Mouse (Mus musculus) telencephalon, adult 2 months (tissue): ENCODE measurements around the gene Snx4.
A peak's percentile ranks its signal among the peaks of the same experiment; 100 is the strongest.

Experiments
- DNase-seq: peaks from one replicate; pipeline ENCODE4 v3.0.0-alpha.2; 2011; ENCODE audit warnings: low read depth, low spot score

Snx4 gene

DNA sequence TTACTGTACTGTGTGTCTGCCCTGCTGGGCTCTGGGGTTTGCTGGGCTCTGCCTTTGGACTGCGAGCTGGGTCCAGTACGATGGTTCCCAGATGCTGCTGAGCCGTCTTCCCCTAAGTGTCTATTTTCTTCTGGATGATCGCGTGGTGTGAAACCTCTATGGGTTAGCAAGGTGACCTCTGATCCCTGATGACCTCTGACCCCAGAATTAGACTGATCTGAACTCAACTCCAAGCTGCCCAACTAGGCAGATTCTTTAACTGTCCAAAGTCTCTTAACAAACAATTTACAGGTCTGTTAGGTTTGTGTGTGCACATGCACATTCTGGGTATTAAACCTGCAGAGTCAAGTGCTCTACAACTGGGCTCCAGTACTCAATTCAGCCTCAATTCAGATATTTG is 91.9 kb downstream of the Snx4 start:
- DNase-seq: no peak

DNA sequence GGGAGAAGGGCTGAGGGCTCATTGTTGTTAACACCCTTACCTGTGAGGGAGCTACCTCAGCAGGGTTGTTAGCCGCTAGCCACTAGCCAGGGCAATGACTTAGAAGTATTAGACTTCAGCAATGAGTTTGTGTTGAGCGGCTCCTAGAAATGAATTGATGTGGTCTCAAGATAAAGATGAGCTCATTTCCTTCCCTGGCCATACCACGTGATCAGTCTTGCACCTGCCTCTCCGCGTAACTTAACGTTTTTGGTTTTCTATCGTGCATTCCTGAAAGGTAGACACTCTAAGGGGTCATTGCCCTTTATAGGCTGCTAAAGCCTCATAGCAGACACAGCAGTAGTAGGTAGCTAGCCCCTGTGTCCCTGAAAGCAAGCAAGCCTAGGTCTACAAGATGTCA is 92.4 kb downstream of the Snx4 start:
- DNase-seq: no peak

DNA sequence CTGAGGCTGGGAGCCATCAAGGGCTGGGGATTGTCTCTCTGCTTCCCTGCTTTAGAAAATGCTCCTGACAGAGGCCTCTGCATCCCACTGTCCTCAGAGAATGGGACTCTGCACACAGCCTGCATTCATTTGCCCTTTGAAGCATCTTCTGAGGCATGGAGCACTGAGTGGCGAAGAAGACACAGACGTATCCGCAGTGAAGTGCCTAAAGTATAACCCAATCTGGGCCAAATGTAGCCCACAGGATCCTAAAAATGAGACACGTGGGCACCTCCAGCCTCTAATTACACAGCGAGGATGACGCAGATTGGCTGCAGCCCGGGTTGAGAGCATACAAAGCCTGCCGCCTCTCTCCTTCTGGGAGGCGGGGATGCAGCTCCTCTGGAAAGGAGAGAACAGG is 93.1 kb downstream of the Snx4 start:
- DNase-seq: peak; percentile 91

DNA sequence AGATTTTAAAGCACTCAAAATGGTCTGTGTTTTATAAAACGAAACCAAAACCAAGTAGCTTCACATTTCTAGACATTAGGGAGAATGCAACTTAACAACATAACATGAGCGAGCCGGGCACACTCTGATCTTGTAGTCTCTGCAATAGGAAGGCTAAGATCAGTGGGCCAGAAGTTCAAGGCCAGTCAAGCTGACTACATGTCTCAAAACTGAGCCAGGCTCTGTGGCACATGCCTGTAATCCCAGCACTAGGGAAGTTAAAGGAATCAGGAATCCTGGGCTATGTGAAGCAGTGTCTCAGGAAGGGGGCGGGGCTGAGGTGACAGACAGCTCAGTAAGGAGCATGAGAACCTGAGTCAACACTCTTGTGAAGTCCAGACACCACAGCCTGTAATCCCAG is 93.6 kb downstream of the Snx4 start:
- DNase-seq: no peak

DNA sequence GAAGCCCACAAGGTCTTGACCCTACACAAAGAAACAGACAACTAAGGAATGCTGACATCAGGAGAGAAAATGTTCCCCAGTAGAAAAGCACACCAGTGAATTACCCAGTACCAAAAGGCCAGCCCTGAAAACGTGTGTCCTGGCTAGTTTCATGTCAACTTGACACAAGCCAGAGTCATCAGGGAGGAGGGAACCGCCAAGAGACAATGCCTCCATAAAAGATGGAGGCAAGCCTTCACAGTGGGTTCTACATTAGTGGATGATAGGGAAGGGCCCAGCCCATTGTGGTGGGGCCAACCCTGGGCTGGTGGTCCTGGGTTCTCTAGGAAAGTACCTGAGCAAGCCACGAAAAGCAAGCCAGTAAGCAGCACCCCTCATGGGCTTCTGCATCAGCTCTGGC is 95.1 kb downstream of the Snx4 start:
- DNase-seq: no peak

DNA sequence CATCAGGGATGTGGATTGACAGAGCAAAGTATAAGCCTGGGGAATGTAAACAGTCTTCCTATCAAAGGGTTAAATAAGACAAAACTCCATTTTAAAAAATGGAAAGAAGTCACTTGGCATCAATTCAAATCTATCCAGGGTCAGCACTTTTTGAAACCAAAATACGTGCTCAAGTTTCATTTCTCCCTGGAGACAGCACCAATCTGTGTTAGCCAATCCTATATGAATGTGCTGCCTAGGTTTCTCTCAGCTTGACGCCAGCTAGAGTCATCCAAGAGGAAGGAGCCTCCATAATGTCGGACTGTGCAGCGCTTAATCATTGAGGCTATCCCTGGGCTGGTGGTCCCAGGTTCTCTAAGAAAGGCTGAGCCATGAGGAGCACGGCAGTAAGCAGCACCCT is 95.9 kb downstream of the Snx4 start:
- DNase-seq: no peak
